Mouse (Mus musculus) 416B (cell line): ENCODE results near the gene Eme2.
A peak's percentile ranks its signal among the peaks of the same experiment; 100 is the strongest.

Experiments
- DNase-seq: peaks from one replicate; pipeline ENCODE4 v3.0.0; 2011; ENCODE audit warnings: low read depth

The Eme2 gene

DNA sequence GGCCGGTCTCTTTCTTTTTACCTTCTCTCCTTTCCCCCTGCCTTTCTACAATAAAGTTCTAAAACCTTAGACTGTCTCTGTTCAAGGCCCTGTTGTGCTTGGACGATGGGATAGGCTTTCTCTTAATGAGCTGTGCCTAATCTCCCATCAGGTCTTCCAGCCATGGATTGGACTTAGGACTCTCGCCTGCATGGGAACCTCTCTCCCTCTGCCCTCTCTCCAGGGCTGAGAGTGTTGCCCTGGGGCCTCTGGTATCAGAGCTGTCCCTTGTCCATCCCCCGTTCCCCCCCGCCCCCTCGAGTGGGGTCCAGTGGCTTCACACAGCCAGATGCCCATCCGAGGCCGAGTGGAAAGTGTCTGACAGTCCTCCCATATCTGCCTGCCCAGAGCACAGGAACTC is 19.9 kb downstream of the Eme2 start:
- no peak for DNase-seq

DNA sequence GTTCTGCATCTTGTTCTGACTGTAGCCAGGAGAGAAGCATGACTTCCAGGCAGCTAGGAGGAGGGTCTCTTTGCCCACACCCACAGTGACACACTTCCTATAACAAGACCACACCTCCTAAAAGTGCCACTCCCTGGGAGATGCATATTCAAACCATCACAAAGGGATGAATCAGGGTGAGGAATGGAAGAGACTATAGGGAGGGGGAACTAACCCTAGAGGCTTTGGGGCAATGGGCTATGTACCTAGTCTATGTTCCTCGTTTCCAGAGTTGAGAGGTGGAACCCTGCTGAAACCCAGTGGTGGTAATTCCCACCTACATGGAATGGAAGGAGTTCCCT is 20.5 kb downstream of the Eme2 start:
- DNase-seq, result no peak

DNA sequence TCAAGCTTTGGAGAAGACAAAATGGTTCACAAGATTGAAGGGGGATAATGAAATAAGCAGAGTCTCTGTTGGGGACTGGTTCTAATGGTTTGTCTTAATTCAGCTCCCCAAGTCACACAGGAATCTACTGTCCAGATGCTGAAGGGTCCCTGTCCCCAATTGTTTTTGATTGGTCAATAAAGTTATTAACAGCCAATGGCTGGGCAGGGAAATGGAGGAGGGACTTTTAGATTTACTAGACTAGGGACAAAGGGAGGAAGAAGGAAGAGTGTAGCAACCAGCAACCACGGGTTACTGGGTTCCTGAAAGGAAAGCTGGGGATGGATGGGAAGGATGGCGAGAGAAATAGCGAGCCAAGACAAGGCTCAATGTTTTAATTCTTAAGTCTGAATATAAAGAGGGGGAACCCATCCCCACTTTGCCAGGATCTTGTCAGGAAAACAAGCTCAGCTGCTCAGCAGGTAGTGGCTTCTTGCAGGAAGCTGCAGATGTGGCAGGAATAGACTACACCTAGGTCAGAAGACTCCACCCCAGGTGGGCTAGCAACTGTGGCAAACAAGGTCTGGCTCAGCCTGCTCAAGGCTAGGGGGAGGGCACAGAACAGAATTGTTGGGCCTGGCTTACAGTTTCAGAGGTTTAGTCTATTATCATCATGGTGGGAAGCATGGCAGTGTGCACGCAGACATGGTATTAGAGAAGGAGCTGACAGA is 21.0 kb downstream of the Eme2 start:
- no peak for DNase-seq

DNA sequence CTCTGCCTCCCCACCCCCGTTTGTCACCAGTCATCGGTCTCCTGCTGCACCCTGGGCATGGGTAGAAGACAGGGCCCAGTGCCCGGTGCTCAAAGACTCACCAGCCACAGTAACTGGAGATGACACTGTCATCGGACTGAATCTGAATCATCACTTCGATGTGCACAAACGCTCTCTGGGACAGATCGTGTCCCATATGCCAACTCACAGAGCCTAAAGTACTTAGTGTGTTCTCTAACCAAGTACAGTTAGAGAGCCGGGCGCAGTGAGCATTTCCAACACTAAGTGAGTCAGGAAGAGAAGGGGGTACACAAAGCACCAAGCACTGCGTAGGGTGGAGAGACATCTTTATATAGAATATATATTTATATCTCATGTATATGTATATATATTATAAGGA is 27.0 kb downstream of the Eme2 start:
- no peak for DNase-seq

DNA sequence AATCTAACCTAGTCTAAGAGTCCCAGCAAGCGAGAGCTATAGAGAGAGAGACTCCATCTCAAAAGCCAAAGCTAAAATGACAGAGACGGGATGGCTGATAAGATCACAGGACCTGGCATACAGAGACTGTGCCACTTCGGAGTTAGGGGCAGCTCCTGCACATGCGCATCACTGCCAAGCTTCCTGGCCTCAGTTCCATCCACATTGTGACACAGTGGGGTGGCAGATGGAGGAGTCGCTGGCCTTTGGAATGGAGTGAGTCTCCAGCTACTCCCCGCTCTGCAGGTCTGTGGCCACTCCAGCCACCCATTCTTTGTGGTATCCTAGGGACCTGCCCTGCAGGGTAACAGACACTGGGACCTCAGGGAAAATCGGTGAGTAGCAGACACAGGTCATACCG is 29.1 kb downstream of the Eme2 start, which contains the start of gene Igfals:
TSS of gene Igfals (plus strand) at position 222 of the 400 bp plus-strand sequence.
- no peak for DNase-seq

DNA sequence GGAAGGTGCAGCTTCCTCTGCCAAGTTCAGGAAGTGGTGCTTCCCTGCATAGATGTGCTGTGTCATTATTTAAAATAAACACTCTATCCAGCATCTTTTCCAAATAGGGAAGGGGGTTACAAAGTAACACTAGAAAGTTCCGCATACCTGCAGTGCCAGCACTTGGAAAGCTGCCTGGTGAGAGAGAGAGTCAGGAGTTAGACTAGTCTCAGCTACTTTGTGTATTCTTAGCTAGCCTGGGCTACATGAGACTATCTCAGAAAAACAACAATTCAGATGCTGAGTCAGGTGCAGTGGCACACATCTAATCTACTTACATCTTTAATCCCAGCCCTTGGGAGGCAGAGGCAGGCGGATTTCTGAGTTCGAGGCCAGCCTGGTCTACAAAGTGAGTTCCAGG is 33.1 kb downstream of the Eme2 start:
- no peak for DNase-seq

DNA sequence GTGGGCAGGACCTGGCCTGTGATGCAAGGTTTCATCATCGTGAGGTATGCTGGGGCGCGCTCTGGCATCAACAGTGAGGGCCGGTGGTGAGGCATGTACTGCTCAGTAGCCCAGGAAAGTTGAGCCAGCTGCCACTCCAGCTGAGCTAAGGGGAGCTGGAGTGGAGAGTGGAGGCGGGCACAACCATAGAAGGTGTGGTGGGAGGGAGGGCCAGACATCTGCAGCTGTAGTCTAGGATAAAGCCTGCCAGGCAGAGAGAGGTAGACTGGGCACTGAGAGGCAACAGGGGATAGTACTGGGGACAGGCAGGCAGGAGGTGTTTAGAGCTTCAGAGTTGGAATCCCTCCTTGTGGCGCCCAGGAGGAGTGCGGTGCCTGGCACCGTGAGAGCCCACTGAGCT is 34.8 kb downstream of the Eme2 start:
- no peak for DNase-seq

DNA sequence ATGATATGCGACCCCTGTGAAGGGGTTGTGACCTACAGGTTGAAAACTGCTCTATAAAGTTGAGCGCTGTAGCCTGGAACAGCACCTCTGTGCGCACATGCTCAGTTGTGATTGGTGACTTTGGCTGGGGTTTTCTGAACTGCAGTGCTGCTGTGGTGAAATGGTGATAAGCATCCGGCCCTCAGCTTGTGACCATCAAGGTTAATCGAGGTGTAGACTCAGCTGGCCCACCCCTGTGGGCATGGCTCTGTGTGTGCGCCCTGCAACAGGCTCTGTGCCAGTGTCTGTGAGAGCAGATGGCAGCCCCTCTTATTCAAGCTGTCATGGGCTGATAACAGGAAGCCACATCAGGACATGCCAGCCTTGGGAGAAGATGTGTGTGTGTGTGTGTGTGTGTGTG is 35.9 kb downstream of the Eme2 start:
- DNase-seq, result peak; percentile 71

DNA sequence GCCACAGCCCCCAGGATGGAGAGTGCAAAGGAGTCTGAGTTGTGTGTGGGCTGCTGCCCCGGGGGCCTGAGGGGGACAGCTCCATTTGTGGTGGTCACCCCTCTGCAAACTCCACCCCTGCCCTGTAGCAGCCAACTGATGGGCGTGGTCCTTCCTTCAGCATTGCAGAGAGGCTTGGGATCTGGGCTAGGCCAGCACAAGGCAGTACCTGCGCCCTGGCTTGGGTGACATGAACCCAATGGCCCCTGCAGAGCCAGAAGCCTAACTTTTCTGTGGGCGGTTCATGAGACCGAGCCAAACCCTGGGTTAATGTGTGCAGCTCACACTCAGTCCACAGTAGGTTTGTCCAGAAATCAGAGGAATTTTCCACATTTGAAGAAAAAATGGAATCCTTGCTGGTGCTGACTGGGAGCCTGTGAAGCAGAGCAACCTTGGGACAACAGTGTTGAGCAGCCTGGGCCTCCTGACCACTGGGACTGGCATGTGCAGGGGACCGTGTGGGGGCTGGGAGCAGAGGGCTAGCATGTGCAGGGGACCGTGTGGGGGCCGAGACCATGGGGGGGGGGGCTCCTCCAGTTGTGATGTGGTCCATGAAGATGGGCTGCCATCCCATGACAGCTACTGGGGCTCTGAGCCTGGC is 36.9 kb downstream of the Eme2 start:
- DNase-seq, result no peak

DNA sequence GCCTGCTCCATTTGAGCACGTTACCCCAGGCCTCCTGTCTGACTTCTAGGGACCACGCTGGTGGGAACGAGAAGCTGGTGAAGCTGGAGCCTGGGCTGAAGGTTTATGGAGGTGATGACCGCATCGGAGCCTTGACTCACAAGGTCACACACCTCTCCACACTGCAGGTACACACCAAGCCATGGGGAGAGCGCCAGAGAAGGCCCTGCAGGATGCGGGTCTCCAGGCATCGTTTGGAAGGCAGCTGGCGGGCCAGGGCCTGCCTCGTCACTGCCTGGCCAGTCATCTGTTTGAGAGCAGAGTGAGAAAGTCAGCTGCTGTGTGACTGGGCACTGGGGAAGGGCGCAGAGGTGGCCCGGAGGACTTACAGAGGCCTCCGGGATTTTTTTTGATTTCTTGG is 38.3 kb downstream of the Eme2 start:
- DNase-seq, result no peak

DNA sequence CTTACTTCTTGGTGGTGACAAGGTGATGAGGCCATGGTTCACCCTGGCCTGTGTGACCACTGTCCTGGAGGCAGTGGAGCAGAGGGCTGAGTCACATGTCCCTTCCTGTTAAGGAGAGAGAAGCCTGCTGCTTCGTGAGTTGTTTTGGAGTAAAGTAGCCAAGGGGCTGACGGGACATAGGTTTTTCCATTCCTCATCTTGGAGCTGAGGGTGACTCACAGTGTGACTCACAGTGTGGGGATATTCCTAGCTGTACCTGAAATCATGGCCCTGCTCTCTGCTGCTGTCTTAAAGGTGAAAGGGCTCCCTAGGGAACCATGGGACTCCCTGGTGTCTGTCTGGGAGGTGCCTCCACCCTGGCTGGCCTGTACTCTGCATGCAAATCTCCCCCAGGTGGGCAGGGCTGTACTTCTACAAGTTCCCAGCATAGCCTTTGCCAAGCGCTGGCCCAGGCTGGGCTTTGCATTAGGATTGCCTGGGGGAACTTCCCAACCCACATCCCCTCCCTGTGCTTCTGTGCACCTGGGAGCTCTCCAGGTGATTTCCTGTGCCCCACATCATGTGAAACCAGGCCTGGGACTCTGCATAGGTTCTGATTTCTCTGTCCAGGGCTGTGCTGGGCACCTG is 38.9 kb downstream of the Eme2 start:
- DNase-seq, result peak; percentile 25

DNA sequence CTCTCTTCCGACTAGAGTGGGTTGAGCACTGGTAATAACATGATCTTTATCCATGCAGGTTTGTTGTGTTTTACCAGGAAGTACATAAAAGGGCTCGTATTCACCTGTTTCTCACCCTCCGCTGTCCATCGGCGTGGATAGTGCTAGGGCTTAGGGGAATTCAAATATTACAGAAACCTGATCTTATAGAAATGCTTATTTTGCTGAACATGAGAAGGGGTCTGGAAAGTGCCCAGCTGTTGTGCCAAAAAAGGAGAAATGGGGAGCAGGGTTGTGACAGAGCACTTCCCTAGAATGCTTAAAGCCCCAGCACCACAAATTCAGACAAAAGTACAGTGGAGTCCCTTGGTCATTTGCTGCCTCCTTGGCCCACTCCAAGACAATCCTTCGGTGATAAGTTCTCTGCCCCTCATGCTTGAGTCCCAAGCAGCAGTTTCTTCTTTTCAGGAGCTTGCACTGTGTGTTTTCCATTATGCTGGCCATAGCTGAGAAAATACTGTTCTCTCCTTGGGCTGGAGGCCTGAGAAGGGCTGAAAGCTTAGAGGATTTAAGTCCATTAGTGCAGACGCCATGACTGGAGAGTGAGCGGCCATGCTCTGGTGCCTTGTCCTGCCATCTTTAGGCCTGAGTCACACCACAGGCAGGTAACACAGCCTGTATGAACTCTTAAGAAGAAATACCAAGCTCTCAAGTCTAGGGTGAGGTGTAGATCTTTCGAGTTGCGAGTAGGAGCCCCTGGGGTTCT is 43.3 kb downstream of the Eme2 start:
- DNase-seq, result no peak

DNA sequence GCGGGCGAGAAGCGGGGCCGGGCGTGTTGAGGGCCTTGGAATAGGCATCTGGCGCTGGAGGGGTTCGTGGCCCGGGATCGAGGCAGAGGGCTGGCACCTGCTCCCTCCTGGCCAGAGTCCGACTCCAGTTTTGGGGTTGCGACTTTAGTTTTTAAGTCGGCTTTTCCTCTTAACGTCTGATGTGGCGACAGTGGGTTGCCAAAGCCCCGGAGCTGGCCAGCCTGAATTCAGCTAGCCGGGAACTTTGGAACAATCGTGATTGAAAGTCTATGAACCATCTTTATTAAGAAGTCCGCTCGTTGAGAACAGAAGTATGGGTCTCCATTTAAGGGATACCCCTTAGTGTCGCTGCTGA is 44.1 kb downstream of the Eme2 start:
- no peak for DNase-seq

DNA sequence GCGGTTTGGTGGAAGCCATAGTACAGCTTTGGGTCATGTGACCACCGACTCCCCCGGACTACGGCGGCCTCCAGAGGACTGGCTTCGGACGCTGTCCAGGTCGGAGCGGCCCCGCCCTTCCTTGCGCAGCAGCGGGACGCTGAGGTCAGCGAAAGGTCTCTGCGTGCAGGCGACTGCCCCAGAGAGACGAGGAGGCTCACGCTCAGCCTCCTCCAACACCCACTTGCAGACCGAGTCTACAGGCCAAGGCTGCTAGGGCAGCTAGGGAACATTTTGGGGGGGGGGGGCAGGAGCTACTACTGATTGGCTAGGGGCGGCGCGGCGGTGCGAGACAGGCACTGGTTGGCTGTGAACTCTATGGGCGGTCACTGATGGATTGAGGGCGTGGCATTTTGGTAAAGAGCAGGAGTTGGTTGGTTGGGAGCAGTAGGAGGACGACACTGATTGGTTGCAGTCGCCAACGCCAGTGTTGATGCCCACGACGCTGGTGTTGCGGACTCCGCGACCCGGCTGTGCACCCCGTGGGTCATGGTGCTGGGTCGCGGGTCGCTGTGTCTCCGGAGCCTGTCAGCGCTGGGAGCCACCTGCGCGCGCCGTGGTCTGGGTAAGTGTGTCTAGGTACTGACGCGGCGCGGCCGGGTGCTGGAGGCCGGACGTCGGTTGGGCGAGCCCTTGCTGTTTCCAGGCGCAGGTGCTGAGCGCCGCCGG is 44.7 kb downstream of the Eme2 start, which contains the start of gene Fahd1:
TSS of gene Fahd1 (minus strand) at position 300 of the 708 bp plus-strand sequence.
- DNase-seq, result peak; percentile 99

DNA sequence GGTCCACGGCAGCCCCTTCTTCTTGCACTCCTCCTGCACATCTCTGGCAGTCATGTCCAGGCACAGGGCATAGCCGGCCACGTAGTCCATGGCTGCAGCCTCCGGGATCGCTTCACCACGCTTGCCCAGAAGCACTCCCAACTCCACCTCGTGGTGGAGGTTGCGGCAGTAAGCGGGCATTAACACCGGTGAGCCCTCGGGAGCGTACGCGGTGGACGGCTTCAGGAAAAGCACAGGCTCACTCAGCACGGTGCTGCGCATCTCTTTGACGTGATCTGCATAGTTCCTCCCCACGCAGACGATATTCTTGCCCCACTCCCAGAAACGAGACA is 45.2 kb downstream of the Eme2 start:
- no peak for DNase-seq

DNA sequence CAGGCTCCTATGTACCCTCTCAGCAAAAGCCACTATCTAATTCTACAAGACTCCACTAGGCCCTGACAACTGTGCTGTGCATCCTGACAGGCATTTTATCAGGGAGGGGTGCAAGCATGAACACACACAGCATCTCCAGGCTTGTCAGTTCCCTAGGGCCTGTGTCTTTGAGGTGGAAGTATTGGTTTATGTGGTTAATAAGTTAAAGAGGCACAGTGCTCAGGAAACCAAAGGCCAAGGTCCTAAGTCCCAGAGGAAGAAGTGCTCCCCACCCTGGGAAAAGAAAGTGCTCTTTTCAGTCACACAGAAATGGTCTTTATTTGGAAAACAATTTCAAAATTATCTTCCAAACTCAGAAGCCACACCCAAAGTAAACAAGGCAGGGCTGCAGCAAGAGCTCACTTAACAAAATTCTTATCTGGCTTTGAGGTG is 46.3 kb downstream of the Eme2 start:
- peak; percentile 34 for DNase-seq

DNA sequence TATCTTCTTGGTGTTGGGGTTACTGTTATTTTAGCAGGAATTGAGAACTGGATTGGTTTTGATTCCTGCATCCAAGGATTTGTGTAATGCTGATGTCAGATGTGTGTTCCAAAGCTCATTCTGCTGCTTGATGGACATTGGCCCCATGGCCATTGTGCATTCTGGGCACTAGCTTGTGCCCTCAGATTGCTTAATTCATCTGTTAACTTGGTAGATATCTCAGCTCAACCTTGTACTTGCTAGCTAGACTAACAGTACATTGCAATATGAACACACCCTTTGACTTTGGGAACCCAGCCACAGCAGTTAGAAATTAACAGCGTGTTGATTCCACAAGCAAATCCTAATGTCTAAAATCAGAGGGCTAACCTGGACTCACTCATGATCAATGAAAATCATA is 47.5 kb downstream of the Eme2 start:
- no peak for DNase-seq

DNA sequence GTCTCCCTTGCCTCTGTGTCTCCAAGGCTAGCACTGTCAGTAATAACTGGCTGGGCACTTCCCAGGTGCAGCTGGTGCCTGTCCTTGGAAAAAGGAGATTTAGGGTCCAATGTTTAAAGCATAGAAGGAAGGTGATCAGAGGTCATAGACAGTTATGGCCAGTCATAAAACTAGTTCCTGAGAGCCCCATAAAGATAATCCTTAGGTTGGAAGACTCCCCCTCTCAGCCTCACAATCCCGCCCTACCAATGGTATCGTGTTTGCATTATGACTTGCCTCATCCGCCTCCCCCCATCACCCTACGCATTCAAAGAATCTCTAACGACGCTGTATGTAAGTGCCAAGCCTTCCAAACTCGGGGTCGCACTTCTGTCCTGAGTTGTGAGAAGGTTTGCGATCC is 50.4 kb downstream of the Eme2 start:
- no peak for DNase-seq

DNA sequence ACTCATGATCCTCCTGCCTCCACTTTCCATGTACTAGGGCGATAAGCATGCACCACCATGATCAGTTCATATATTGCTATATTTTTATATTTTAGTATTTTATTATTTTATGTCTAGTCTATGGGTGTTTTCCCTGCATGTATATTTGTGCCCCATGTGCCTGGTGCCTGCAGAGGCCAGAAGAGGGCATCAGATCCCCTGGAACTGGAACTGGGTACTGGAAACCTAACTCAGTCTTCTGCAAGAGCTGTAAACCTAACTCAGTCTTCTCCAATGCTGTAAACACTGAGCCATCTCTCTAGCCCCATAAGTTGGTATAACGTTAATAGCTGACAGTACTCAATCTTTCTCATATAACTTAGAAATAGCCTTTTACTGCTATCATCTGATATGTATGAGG is 52.3 kb downstream of the Eme2 start:
- peak; percentile 54 for DNase-seq

DNA sequence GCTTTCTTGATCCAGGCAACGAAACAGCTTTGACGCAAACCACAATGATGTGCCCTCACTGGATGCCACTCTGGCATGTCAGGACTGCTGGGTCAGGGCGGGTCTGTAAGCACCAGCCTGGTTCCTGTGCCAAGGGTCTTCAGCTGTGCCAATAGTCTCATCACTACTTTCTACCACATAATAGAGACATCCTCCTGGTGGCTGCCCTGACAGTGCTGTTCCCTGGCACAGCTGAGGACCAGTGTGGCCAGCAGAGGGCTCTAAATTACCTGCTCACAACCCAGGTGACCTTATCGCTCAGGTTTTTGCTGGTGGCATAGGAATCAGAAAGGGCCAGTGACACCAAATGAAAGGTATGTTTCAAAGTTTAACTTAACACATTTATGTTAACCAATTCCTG is 53.8 kb downstream of the Eme2 start:
- peak; percentile 27 for DNase-seq

DNA sequence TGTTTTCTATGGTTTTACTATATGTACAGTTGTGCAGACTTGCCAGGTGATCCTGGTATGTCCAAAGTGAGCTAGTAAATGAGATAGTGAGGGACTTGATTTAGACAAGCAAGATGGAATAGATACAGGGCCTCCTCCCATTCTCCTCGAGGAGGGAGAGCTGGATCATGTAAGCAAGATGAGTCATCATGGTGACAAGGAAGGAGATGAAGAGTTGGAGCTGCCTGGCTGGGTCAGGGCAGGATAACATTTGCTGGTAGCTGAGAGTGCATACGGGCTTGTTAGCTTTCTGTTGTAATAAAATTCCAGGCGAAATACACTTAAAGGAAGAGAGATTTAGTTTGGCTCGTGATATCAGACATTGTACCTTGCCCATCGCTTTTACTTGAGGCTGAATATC is 54.5 kb downstream of the Eme2 start:
- DNase-seq, result no peak

DNA sequence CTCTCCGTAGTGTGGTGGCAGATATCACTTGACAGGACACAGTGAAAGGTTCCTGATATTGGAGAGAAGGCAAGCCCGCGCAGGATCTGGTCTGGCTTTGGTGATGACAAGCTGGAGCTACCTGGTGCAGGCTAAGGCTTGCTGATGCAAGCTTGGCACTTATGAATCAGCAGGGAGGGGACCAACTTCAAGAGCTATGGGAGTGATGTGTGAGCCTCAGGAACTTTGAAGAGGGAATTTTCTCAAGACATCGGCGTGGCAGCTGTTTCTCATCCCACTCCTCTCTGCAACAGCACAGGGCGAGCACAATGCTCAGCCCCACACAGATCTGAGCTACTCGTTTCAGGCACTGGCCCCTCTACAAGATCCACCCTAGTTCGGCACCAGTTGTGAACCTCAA is 55.0 kb downstream of the Eme2 start, which contains the start of gene Hagh:
TSS of gene Hagh (plus strand) at position 302 of the 400 bp plus-strand sequence.
- no peak for DNase-seq
